Mouse (Mus musculus): ENCODE data around the gene Olfr1211. TPM values are rescaled to one million over a fixed set of nuclear protein-coding genes. Genes with fewer than 3 reads are reported as not detected.

The Olfr1211 gene
- not detected in 2 replicates for total RNA-seq (2017)

DNA sequence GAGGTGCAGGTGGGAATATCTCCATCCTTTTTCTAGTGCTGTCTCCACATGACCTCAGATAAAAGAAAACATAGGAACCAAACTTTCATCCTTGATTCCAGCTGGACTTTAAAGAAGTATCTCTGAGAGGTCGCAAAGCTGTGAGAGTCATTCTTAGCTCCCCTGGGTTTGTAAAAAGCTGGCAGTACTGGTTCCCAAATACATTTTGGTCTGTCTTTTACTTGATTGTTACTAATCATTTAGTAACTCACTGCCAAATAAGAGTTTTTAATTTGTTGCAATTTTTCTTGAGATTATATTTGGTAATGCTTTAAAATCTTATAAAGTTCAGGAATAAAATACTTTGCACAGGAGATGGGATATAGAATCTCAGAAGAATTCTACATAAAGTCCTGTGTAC lies at the start of gene Olfr1211:
Olfr1211 (minus strand) TSS at position 101 of the 400 bp plus-strand sequence.
- no peak for ATAC-seq (ENCODE audit: extremely low read depth, insufficient number of reproducible peaks, low FRiP score, poor library complexity, severe bottlenecking)

DNA sequence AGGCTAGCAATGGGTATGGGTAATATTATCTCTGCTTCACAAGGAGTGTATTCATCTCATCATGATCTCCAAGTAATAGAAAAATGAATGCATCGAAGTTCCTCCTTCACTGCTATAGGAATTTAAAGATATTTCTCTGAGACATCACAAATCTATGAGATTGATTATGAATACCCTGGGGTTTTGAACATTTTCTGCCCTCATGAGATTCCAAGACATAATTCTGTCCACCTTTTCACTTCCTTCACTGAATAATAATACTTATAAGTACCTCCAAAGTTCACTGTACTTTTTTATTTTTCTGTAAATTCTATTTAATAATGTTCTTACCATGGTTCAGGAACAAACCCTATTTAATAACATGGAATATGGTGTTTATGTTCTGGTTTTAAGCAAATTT lies 42.3 kb upstream of the Olfr1211 start, which contains the start of gene Gm13762:
Gm13762 (minus strand) TSS at position 101 of the 400 bp plus-strand sequence.
- ATAC-seq (ENCODE audit: extremely low read depth, insufficient number of reproducible peaks, low FRiP score, poor library complexity, severe bottlenecking) = no peak

DNA sequence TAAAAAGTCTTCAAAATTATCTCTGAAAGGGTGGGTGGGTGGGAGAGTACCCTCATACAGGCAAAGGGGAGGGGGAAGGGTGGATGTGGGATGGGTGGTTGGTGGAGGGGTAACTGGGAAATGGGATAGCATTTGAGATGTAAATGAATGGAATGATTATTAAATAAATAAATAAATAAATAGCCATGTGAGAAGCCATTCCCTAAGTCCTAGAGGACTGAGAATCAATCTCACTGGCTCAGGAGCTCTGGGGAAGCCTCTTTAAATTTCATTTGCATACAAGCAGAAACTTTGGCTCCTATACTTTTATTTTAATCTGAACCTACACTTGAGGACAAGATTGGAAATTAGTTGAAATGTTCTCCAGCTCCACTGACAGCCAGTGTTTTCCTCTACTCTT lies 15.8 kb upstream of the Olfr1211 start, which contains the start of gene Olfr1212:
Olfr1212 (plus strand) TSS at position 301 of the 400 bp plus-strand sequence.
- no peak for ATAC-seq (ENCODE audit: extremely low read depth, insufficient number of reproducible peaks, low FRiP score, poor library complexity, severe bottlenecking)

DNA sequence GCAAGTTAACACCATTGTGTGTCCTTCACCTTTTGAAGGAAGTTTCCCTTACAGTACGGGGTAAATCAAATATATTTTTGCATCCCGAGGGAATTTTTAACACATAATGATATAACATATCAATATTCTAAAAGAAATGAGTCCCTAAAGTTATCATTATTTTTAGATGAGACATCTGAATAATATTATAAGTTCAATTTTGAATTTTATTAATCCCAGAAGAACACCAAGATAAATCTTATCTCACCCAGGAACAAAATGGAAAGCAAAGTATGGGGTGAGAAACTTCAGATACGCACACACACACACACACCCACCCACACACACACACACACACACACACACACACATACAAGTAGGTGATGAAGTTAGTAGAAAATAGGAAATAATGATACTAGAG lies 22.9 kb downstream of the Olfr1211 start, which contains the start of gene Olfr1209:
Olfr1209 (minus strand) TSS at position 101 of the 400 bp plus-strand sequence.
- ATAC-seq (ENCODE audit: extremely low read depth, insufficient number of reproducible peaks, low FRiP score, poor library complexity, severe bottlenecking) = no peak

DNA sequence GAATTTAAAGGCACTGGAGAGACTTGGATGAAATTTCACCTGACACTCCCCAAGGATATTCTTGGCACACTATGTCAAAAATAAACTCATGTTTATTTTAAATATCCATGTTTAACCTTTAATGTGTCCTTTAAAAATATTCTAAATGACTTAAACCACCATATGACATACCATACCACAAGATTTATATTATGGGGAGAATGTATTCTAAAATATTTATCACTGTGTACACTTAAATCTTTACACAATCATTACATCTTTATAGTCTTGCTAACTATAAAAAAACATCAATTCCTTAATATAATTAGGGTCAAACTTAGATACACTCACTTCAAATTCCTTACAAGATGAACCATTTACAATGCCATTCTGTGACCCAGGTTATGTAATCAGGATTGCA lies 35.7 kb downstream of the Olfr1211 start, which contains the start of gene Olfr1208:
Olfr1208 (minus strand) TSS at position 101 of the 400 bp plus-strand sequence.
- ATAC-seq (ENCODE audit: extremely low read depth, insufficient number of reproducible peaks, low FRiP score, poor library complexity, severe bottlenecking) = no peak

Other genes with a start within 250 kb of the Olfr1211 start
- not detected in 2 replicates for gene Olfr1195, start 248.9 kb downstream of the Olfr1211 start, total RNA-seq (2017)
- gene Olfr1196, start 233.5 kb downstream of the Olfr1211 start, total RNA-seq (2017) = not detected in 2 replicates
- not detected in 2 replicates for gene Olfr1197, start 205.7 kb downstream of the Olfr1211 start, total RNA-seq (2017)
- not detected in 2 replicates for gene Olfr1198, start 186.7 kb downstream of the Olfr1211 start, total RNA-seq (2017)
- not detected in 2 replicates for gene Olfr1199, start 177.6 kb downstream of the Olfr1211 start, total RNA-seq (2017)
- not detected in 2 replicates for gene Olfr1200, start 167.6 kb downstream of the Olfr1211 start, total RNA-seq (2017)
- not detected in 2 replicates for gene Olfr1201, start 145.1 kb downstream of the Olfr1211 start, total RNA-seq (2017)
- gene Olfr1202, start 123.6 kb downstream of the Olfr1211 start, total RNA-seq (2017) = not detected in 2 replicates
- not detected in 2 replicates for gene Olfr1205, start 108.4 kb downstream of the Olfr1211 start, total RNA-seq (2017)
- not detected in 2 replicates for gene Olfr1204, start 88.8 kb downstream of the Olfr1211 start, total RNA-seq (2017)
- gene Olfr1206, start 74.9 kb downstream of the Olfr1211 start, total RNA-seq (2017) = not detected in 2 replicates
- gene Olfr1208, start 35.8 kb downstream of the Olfr1211 start, total RNA-seq (2017) = 0.25 TPM in 1 of 2 replicates, not detected in the other
- gene Olfr1209, start 23.0 kb downstream of the Olfr1211 start, total RNA-seq (2017) = not detected in 2 replicates
- gene Olfr1212, start 15.9 kb upstream of the Olfr1211 start, total RNA-seq (2017) = not detected in 2 replicates
- gene Gm13762, start 42.2 kb upstream of the Olfr1211 start, total RNA-seq (2017) = not detected in 2 replicates
- not detected in 2 replicates for gene Olfr1214, start 54.5 kb upstream of the Olfr1211 start, total RNA-seq (2017)
- not detected in 2 replicates for gene Olfr1215, start 68.9 kb upstream of the Olfr1211 start, total RNA-seq (2017)
- not detected in 2 replicates for gene Olfr1216, start 80.2 kb upstream of the Olfr1211 start, total RNA-seq (2017)
- gene Olfr1217, start 94.0 kb upstream of the Olfr1211 start, total RNA-seq (2017) = not detected in 2 replicates
- not detected in 2 replicates for gene Olfr1218, start 123.1 kb upstream of the Olfr1211 start, total RNA-seq (2017)
- gene Olfr1219, start 145.4 kb upstream of the Olfr1211 start, total RNA-seq (2017) = not detected in 2 replicates
- not detected in 2 replicates for gene Olfr1220, start 168.7 kb upstream of the Olfr1211 start, total RNA-seq (2017)
- not detected in 2 replicates for gene Olfr1221, start 179.2 kb upstream of the Olfr1211 start, total RNA-seq (2017)
- 1.5 TPM in 1 of 2 replicates, not detected in the other for gene Olfr1222, start 194.9 kb upstream of the Olfr1211 start, total RNA-seq (2017)
- not detected in 2 replicates for gene Olfr1223, start 213.4 kb upstream of the Olfr1211 start, total RNA-seq (2017)
- not detected in 2 replicates for gene Olfr1224-ps1, start 226.0 kb upstream of the Olfr1211 start, total RNA-seq (2017)
- not detected in 2 replicates for gene Olfr1225, start 236.6 kb upstream of the Olfr1211 start, total RNA-seq (2017)

Measured in neutrophil, adult 5-6 weeks (primary cell).